Mouse (Mus musculus): ENCODE measurements around the gene 1600014C23Rik. TPM values are rescaled to one million over a fixed set of nuclear protein-coding genes. Genes with fewer than 3 reads are reported as not detected.
A peak's percentile ranks its signal among the peaks of the same experiment; 100 is the strongest.

Gene 1600014C23Rik
- polyA plus RNA-seq, 1 experiment from 2014 or later: not detected

- H3K9ac ChIP-seq (ENCODE audit: low read depth, low read length): no peak overlapping the region
- no peak overlapping the region for H3K4me3 ChIP-seq (ENCODE audit: low read depth, low read length)
- 72% methylated on average over 5 of the region's 5 CpGs for WGBS (ENCODE audit: insufficient replicate concordance)
- H3K4me1 ChIP-seq (ENCODE audit: control insufficient read depth, low read depth, low read length): peaks cover 37% of the 10 kb centered on the region
- no peak overlapping the region for H3K4me2 ChIP-seq (ENCODE audit: low read depth, low read length)
- no peaks in the 10 kb centered on the region for H3K27me3 ChIP-seq (ENCODE audit: control insufficient read depth, insufficient read depth, low read depth, low read length)
- H3K9me3 ChIP-seq (replicated peaks; ENCODE audit: control insufficient read depth, low read length): no peaks in the 10 kb centered on the region
- H3K36me3 ChIP-seq (ENCODE audit: control insufficient read depth, insufficient read depth): peaks cover 4% of the 10 kb centered on the region; the same call in 1 of the 2 replicates
- no peak overlapping the region; the same call in none of the 2 replicates for H3K27ac ChIP-seq (ENCODE audit: low read length)
- no peak for ATAC-seq (ENCODE audit: low read depth)
Observed at GRCm38 (mm10) chr17:45692159-45692558, 41.5 kb downstream of the 1600014C23Rik start.

GRCm38 (mm10) chr17:45690044-45690443, 43.6 kb downstream of the 1600014C23Rik start:
- no peak for ATAC-seq (ENCODE audit: low read depth)
- H3K27ac ChIP-seq (ENCODE audit: low read length): no peak overlapping the region
- no peak overlapping the region for H3K4me3 ChIP-seq (ENCODE audit: low read depth, low read length)
- H3K4me2 ChIP-seq (ENCODE audit: low read depth, low read length): no peak overlapping the region
- H3K27me3 ChIP-seq (ENCODE audit: control insufficient read depth, insufficient read depth, low read depth, low read length): no peaks in the 10 kb centered on the region
- peaks cover 38% of the 10 kb centered on the region for H3K4me1 ChIP-seq (ENCODE audit: control insufficient read depth, low read depth, low read length)
- WGBS (ENCODE audit: insufficient replicate concordance): 76% methylated on average over 4 of the region's 4 CpGs
- no peaks in the 10 kb centered on the region for H3K36me3 ChIP-seq (ENCODE audit: control insufficient read depth, insufficient read depth)
- H3K9ac ChIP-seq (ENCODE audit: low read depth, low read length): no peak overlapping the region
- no peaks in the 10 kb centered on the region for H3K9me3 ChIP-seq (replicated peaks; ENCODE audit: control insufficient read depth, low read length)

- no peak for ATAC-seq (ENCODE audit: low read depth)
- WGBS (ENCODE audit: insufficient replicate concordance): 76% methylated on average over 9 of the region's 9 CpGs
- no peaks in the 10 kb centered on the region for H3K9me3 ChIP-seq (replicated peaks; ENCODE audit: control insufficient read depth, low read length)
- H3K27ac ChIP-seq (ENCODE audit: low read length): no peak overlapping the region
- no peak overlapping the region for H3K9ac ChIP-seq (ENCODE audit: low read depth, low read length)
- H3K4me3 ChIP-seq (ENCODE audit: low read depth, low read length): no peak overlapping the region
- no peak overlapping the region for H3K4me2 ChIP-seq (ENCODE audit: low read depth, low read length)
- H3K4me1 ChIP-seq (ENCODE audit: control insufficient read depth, low read depth, low read length): peaks cover 38% of the 10 kb centered on the region
- no peaks in the 10 kb centered on the region for H3K27me3 ChIP-seq (ENCODE audit: control insufficient read depth, insufficient read depth, low read depth, low read length)
- no peaks in the 10 kb centered on the region for H3K36me3 ChIP-seq (ENCODE audit: control insufficient read depth, insufficient read depth)
Observed at GRCm38 (mm10) chr17:45689120-45689519, 44.5 kb downstream of the 1600014C23Rik start.

- Histone ChIP-seq H3K9ac (ENCODE audit: low read depth, low read length) (peak within 1 kb of the TSS; percentile 88), H3K4me2 (ENCODE audit: low read depth, low read length) (peak within 1 kb of the TSS; percentile 99), H3K36me3 (ENCODE audit: control insufficient read depth, insufficient read depth) (no peaks in the 10 kb centered on the region), H3K9me3 (replicated peaks; ENCODE audit: control insufficient read depth, low read length) (no peaks in the 10 kb centered on the region), H3K27ac (ENCODE audit: low read length) (peak within 1 kb of the TSS; percentile 75), H3K4me3 (ENCODE audit: low read depth, low read length) (peak within 1 kb of the TSS; percentile 74), H3K27me3 (ENCODE audit: control insufficient read depth, insufficient read depth, low read depth, low read length) (no peaks in the 10 kb centered on the region), H3K4me1 (ENCODE audit: control insufficient read depth, low read depth, low read length) (peaks cover 24% of the 10 kb centered on the region)
- peak; percentile 10 for ATAC-seq (ENCODE audit: low read depth)
- WGBS (ENCODE audit: insufficient replicate concordance): 5% methylated on average over 12 of the region's 12 CpGs
Observed at GRCm38 (mm10) chr17:45686716-45687115, 46.9 kb downstream of the 1600014C23Rik start, which contains the start of gene Tmem63b. Gene Tmem63b (minus strand): TSS chr17:45686905.

GRCm38 (mm10) chr17:45686093-45686619, 47.5 kb downstream of the 1600014C23Rik start, which contains the start of gene Mrpl14:
Gene Mrpl14 (plus strand): TSS chr17:45686322.
- ATAC-seq (ENCODE audit: low read depth): peak; percentile 89
- H3K4me3 ChIP-seq (ENCODE audit: low read depth, low read length): peak within 1 kb of the TSS; percentile 74
- peak within 1 kb of the TSS; percentile 88 for H3K9ac ChIP-seq (ENCODE audit: low read depth, low read length)
- H3K27me3 ChIP-seq (ENCODE audit: control insufficient read depth, insufficient read depth, low read depth, low read length): no peaks in the 10 kb centered on the region
- H3K4me2 ChIP-seq (ENCODE audit: low read depth, low read length): peak within 1 kb of the TSS; percentile 99
- no peaks in the 10 kb centered on the region for H3K9me3 ChIP-seq (replicated peaks; ENCODE audit: control insufficient read depth, low read length)
- peaks cover 24% of the 10 kb centered on the region for H3K4me1 ChIP-seq (ENCODE audit: control insufficient read depth, low read depth, low read length)
- 0% methylated on average over 49 of the region's 50 CpGs for WGBS (ENCODE audit: insufficient replicate concordance)
- no peaks in the 10 kb centered on the region for H3K36me3 ChIP-seq (ENCODE audit: control insufficient read depth, insufficient read depth)
- peak within 1 kb of the TSS; percentile 75 for H3K27ac ChIP-seq (ENCODE audit: low read length)

- Histone ChIP-seq H3K4me1 (ENCODE audit: control insufficient read depth, low read depth, low read length) (peaks cover 31% of the 10 kb centered on the region), H3K9ac (ENCODE audit: low read depth, low read length) (peak overlapping the region; percentile 88), H3K9me3 (replicated peaks; ENCODE audit: control insufficient read depth, low read length) (no peaks in the 10 kb centered on the region), H3K36me3 (ENCODE audit: control insufficient read depth, insufficient read depth) (no peaks in the 10 kb centered on the region), H3K4me2 (ENCODE audit: low read depth, low read length) (peak overlapping the region; percentile 99), H3K4me3 (ENCODE audit: low read depth, low read length) (peak overlapping the region; percentile 74), H3K27me3 (ENCODE audit: control insufficient read depth, insufficient read depth, low read depth, low read length) (no peaks in the 10 kb centered on the region), H3K27ac (ENCODE audit: low read length) (peak overlapping the region; percentile 75)
- WGBS (ENCODE audit: insufficient replicate concordance): 1% methylated on average over 58 of the region's 58 CpGs
- peak; percentile 46 for ATAC-seq (ENCODE audit: low read depth)
Observed at GRCm38 (mm10) chr17:45685171-45686092, 48.2 kb downstream of the 1600014C23Rik start.

GRCm38 (mm10) chr17:45684667-45685131, 48.9 kb downstream of the 1600014C23Rik start:
- Histone ChIP-seq H3K27ac (ENCODE audit: low read length) (no peak overlapping the region), H3K4me2 (ENCODE audit: low read depth, low read length) (peak overlapping the region; percentile 99), H3K9ac (ENCODE audit: low read depth, low read length) (peak overlapping the region; percentile 88), H3K4me1 (ENCODE audit: control insufficient read depth, low read depth, low read length) (peaks cover 31% of the 10 kb centered on the region), H3K36me3 (ENCODE audit: control insufficient read depth, insufficient read depth) (no peaks in the 10 kb centered on the region), H3K9me3 (replicated peaks; ENCODE audit: control insufficient read depth, low read length) (no peaks in the 10 kb centered on the region), H3K4me3 (ENCODE audit: low read depth, low read length) (peak overlapping the region; percentile 74), H3K27me3 (ENCODE audit: control insufficient read depth, insufficient read depth, low read depth, low read length) (no peaks in the 10 kb centered on the region)
- 31% methylated on average over 14 of the region's 14 CpGs for WGBS (ENCODE audit: insufficient replicate concordance)
- no peak for ATAC-seq (ENCODE audit: low read depth)

Measured in liver, embryonic 16.5 days (tissue).